8 mouse cellular contexts compared by ENCODE assay signal in the genomic region with DNA sequence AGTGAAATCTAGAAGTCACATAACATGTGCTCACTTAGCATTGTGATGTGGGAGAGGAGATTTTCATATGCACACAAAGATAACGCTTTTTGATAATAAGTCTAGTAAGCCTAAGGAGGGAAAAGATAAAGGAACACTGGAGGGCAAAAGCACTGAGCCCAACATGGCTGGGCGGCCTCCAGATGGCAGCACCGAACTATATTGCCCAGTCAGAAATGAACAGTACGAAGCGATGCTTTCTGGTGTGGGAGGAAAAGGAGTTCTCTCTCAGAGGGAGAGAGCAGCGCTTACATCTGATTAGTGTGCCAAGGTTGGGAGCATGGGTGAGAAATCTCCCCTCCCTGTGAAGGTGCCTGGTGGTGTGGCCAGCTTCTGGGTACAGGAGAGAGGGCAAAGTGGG. TPM values are rescaled to one million over a fixed set of nuclear protein-coding genes. Genes with fewer than 3 reads are reported as not detected.
DNase-seq lines count a peak whose midpoint lies in the region; ATAC-seq and TF ChIP-seq lines count a peak whose summit lies in the region.

No protein-coding gene starts in this region.

- H3K27me3 ChIP-seq in hindbrain, embryonic 11.5 days (ENCODE audit: control insufficient read depth, insufficient read depth, low read length), result no peaks in the 10 kb centered on the region
- no peaks in the 10 kb centered on the region for H3K27me3 ChIP-seq in hindbrain, embryonic 13.5 days
- no peaks in the 10 kb centered on the region for H3K27me3 ChIP-seq in C2C12 (ENCODE audit: control insufficient read depth, insufficient read depth, insufficient read length)
- H3K27me3 ChIP-seq in forebrain, embryonic 16.5 days (replicated peaks; ENCODE audit: control insufficient read depth, insufficient read depth, low read length), result no peaks in the 10 kb centered on the region

- peaks cover 16% of the 10 kb centered on the region for H3K36me3 ChIP-seq in hindbrain, embryonic 11.5 days (ENCODE audit: control insufficient read depth, insufficient read depth, low read length)
- H3K36me3 ChIP-seq in hindbrain, embryonic 13.5 days, result peaks cover 91% of the 10 kb centered on the region
- H3K36me3 ChIP-seq in C2C12 (ENCODE audit: control insufficient read depth, insufficient read depth), result peaks cover 61% of the 10 kb centered on the region
- H3K36me3 ChIP-seq in forebrain, embryonic 16.5 days (ENCODE audit: control insufficient read depth, insufficient read depth), result peaks cover 54% of the 10 kb centered on the region

- ATAC-seq in hindbrain, embryonic 11.5 days (ENCODE audit: low FRiP score), result no peak
- ATAC-seq in hindbrain, embryonic 13.5 days (ENCODE audit: low FRiP score), result no peak
- ATAC-seq in forebrain, embryonic 16.5 days, result peak; percentile 79
- ATAC-seq in activated CD4-positive, CD25-positive, alpha-beta regulatory T cell, adult 4 months, result no peak

- H3K9ac ChIP-seq in hindbrain, embryonic 11.5 days (ENCODE audit: low read depth, low read length), result no peak overlapping the region
- no peak overlapping the region for H3K9ac ChIP-seq in hindbrain, embryonic 13.5 days
- H3K9ac ChIP-seq in forebrain, embryonic 16.5 days (replicated peaks; ENCODE audit: low read depth, low read length), result no peak overlapping the region

- H3K4me1 ChIP-seq in hindbrain, embryonic 11.5 days (replicated peaks; ENCODE audit: control insufficient read depth, insufficient read depth, low read length), result no peaks in the 10 kb centered on the region
- no peaks in the 10 kb centered on the region for H3K4me1 ChIP-seq in hindbrain, embryonic 13.5 days (replicated peaks)
- no peaks in the 10 kb centered on the region for H3K4me1 ChIP-seq in bone marrow macrophage, adult 2 months (ENCODE audit: control insufficient read depth, insufficient read depth, low read length)
- no peaks in the 10 kb centered on the region for H3K4me1 ChIP-seq in forebrain, embryonic 16.5 days (replicated peaks; ENCODE audit: control insufficient read depth, insufficient read depth, low read length)

- no peaks in the 10 kb centered on the region for H3K79me3 ChIP-seq in C2C12 (ENCODE audit: low read depth)

- no peak overlapping the region for H3K4me3 ChIP-seq in hindbrain, embryonic 11.5 days (ENCODE audit: low read depth, low read length)
- no peak overlapping the region for H3K4me3 ChIP-seq in hindbrain, embryonic 13.5 days
- no peak overlapping the region for H3K4me3 ChIP-seq in C2C12 (ENCODE audit: insufficient read depth, poor library complexity, severe bottlenecking)
- no peak overlapping the region for H3K4me3 ChIP-seq in bone marrow macrophage, adult 2 months (ENCODE audit: insufficient read depth, low read length)
- H3K4me3 ChIP-seq in forebrain, embryonic 16.5 days (replicated peaks; ENCODE audit: low read length), result no peak overlapping the region

- TF ChIP-seq POLR2A in bone marrow macrophage, adult 2 months (IDR thresholded peaks at IDR 0.05; ENCODE audit: borderline replicate concordance, low read depth, low read length), result no peak

- H3K4me2 ChIP-seq in hindbrain, embryonic 11.5 days (replicated peaks; ENCODE audit: low read depth, low read length), result no peak overlapping the region
- H3K4me2 ChIP-seq in hindbrain, embryonic 13.5 days, result no peak overlapping the region
- no peak overlapping the region for H3K4me2 ChIP-seq in forebrain, embryonic 16.5 days (ENCODE audit: low read length)

- TF ChIP-seq CTCF in C2C12 (IDR thresholded peaks at IDR 0.05; ENCODE audit: control insufficient read depth, insufficient read depth, insufficient read length), result peak; percentile 16
- TF ChIP-seq CTCF in bone marrow macrophage, adult 2 months (IDR thresholded peaks at IDR 0.05; ENCODE audit: low read depth, low read length), result peak; percentile 52; the same call in 1 of the 2 replicates

- no peak overlapping the region for H3K27ac ChIP-seq in hindbrain, embryonic 11.5 days (ENCODE audit: low read depth, low read length)
- H3K27ac ChIP-seq in hindbrain, embryonic 13.5 days, result no peak overlapping the region
- H3K27ac ChIP-seq in bone marrow macrophage, adult 2 months (ENCODE audit: insufficient read depth, low read depth, low read length), result no peak overlapping the region
- no peak overlapping the region for H3K27ac ChIP-seq in forebrain, embryonic 16.5 days (ENCODE audit: low read length)

- peaks cover 3% of the 10 kb centered on the region for H3K79me2 ChIP-seq in C2C12 (ENCODE audit: control insufficient read depth, insufficient read depth)

- WGBS in hindbrain, embryonic 11.5 days, result 72% methylated on average over 6 of the region's 6 CpGs
- WGBS in hindbrain, embryonic 13.5 days, result 70% methylated on average over 6 of the region's 6 CpGs
- WGBS in forebrain, embryonic 16.5 days, result 54% methylated on average over 6 of the region's 6 CpGs

- peak; percentile 57 for DNase-seq in hindbrain, embryonic 11.5 days (ENCODE audit: low spot score)
- peak; percentile 73 to 76 for DNase-seq in kidney, postnatal 4 days
- peak; percentile 12 for DNase-seq in naive thymus-derived CD4-positive, alpha-beta T cell, adult 2 months (ENCODE audit: low read depth)

- H3K9me3 ChIP-seq in hindbrain, embryonic 11.5 days (ENCODE audit: control insufficient read depth, low read length), result no peaks in the 10 kb centered on the region
- H3K9me3 ChIP-seq in hindbrain, embryonic 13.5 days, result no peaks in the 10 kb centered on the region
- H3K9me3 ChIP-seq in forebrain, embryonic 16.5 days (ENCODE audit: control insufficient read depth, low read length), result no peaks in the 10 kb centered on the region

- H3ac ChIP-seq in C2C12 (ENCODE audit: control insufficient read depth, insufficient read length, low read depth), result no peak overlapping the region

TF ChIP-seq in C2C12, 6 proteins besides CTCF, POLR2A, EP300 and RAD21:
- TF ChIP-seq CEBPB (IDR thresholded peaks at IDR 0.05; ENCODE audit: low read depth) (no peak), FOSL1 (IDR thresholded peaks at IDR 0.05; ENCODE audit: insufficient read depth, low read length, poor library complexity, severe bottlenecking) (no peak), MYOG (IDR thresholded peaks at IDR 0.05; ENCODE audit: control insufficient read depth, extremely low read depth, insufficient read length) (no peak), MYOD1 (IDR thresholded peaks at IDR 0.05; ENCODE audit: control insufficient read depth, insufficient read length, low read depth) (no peak), USF1 (IDR thresholded peaks at IDR 0.05; ENCODE audit: low read depth) (no peak), MAX (IDR thresholded peaks at IDR 0.05) (no peak)

RNA-seq across cellular contexts. Expression of gene Proser1, which starts 12.4 kb away (rescaled TPM):
- polyA plus RNA-seq in hindbrain, embryonic 11.5 days (2014; fragmentation: Nextera tagmentation; extraction: Ambion mirVana), result 25.5 and 30.2 TPM in 2 replicates
- polyA plus RNA-seq in hindbrain, embryonic 13.5 days (2015; fragmentation: Nextera tagmentation; extraction: Ambion mirVana), result 24.8 and 27.5 TPM in 2 replicates
- polyA plus RNA-seq in C2C12 (2012; fragmentation: generic; extraction: Trizol), result 5.5 TPM
- 20.9 and 21.5 TPM in 2 replicates for polyA plus RNA-seq in bone marrow macrophage, adult 2 months (2012; ENCODE audit: insufficient read depth, insufficient read length, missing spikeins)
- polyA plus RNA-seq in forebrain, embryonic 16.5 days (2015; fragmentation: Nextera tagmentation; extraction: Ambion mirVana), result 27.0 and 29.7 TPM in 2 replicates
- 1 to 10 TPM; 8.7 to 8.8 TPM for polyA plus RNA-seq in activated CD4-positive, CD25-positive, alpha-beta regulatory T cell, adult 4 months (2017; shearing (Covaris generic))

RNA-seq across cellular contexts. Expression of gene Stoml3, which starts 12.6 kb away (rescaled TPM):
- polyA plus RNA-seq in hindbrain, embryonic 11.5 days (2014; fragmentation: Nextera tagmentation; extraction: Ambion mirVana), result not detected in 2 replicates
- polyA plus RNA-seq in hindbrain, embryonic 13.5 days (2015; fragmentation: Nextera tagmentation; extraction: Ambion mirVana), result not detected in 2 replicates
- 0.01 TPM for polyA plus RNA-seq in C2C12 (2012; fragmentation: generic; extraction: Trizol)
- polyA plus RNA-seq in bone marrow macrophage, adult 2 months (2012; ENCODE audit: insufficient read depth, insufficient read length, missing spikeins), result not detected in 2 replicates
- polyA plus RNA-seq in forebrain, embryonic 16.5 days (2015; fragmentation: Nextera tagmentation; extraction: Ambion mirVana), result 0.22 TPM in 1 of 2 replicates, not detected in the other
- not detected for polyA plus RNA-seq in activated CD4-positive, CD25-positive, alpha-beta regulatory T cell, adult 4 months (2017; shearing (Covaris generic))

RNA-seq across cellular contexts. Expression of gene Nhlrc3, which starts 12.8 kb away (rescaled TPM):
- polyA plus RNA-seq in hindbrain, embryonic 11.5 days (2014; fragmentation: Nextera tagmentation; extraction: Ambion mirVana), result 8.2 and 9.6 TPM in 2 replicates
- 9.4 and 10.2 TPM in 2 replicates for polyA plus RNA-seq in hindbrain, embryonic 13.5 days (2015; fragmentation: Nextera tagmentation; extraction: Ambion mirVana)
- polyA plus RNA-seq in C2C12 (2012; fragmentation: generic; extraction: Trizol), result 3.1 TPM
- polyA plus RNA-seq in bone marrow macrophage, adult 2 months (2012; ENCODE audit: insufficient read depth, insufficient read length, missing spikeins), result 40.6 and 41.8 TPM in 2 replicates
- polyA plus RNA-seq in forebrain, embryonic 16.5 days (2015; fragmentation: Nextera tagmentation; extraction: Ambion mirVana), result 9.3 and 10.6 TPM in 2 replicates
- polyA plus RNA-seq in activated CD4-positive, CD25-positive, alpha-beta regulatory T cell, adult 4 months (2017; shearing (Covaris generic)), result 10 to 100 TPM; 10.1 to 11.8 TPM

Comparison
In these comparisons a context has a peak if more than half of its experiments do, and no peak if none do; other contexts are left out.
1. DNase-seq: peak in every context shown above with its lines; median percentile 74 in kidney, postnatal 4 days; 57 in hindbrain, embryonic 11.5 days; 12 in naive thymus-derived CD4-positive, alpha-beta T cell, adult 2 months.